Mouse (Mus musculus) adipocyte (in vitro differentiated cells): ENCODE measurements at regions not wholly inside any gene's neighbourhood (a gene's known extent, or its start where the extent isn't known, plus 50 kb on each side); places are given as distances from the start of the nearest gene placed in this dataset.
A peak's percentile ranks its signal among the peaks of the same experiment; 100 is the strongest.

Experiments
- DNase-seq: peaks from one replicate; pipeline ENCODE4 v3.0.0-alpha.2; 2016; ENCODE audit warnings: low spot score

DNA sequence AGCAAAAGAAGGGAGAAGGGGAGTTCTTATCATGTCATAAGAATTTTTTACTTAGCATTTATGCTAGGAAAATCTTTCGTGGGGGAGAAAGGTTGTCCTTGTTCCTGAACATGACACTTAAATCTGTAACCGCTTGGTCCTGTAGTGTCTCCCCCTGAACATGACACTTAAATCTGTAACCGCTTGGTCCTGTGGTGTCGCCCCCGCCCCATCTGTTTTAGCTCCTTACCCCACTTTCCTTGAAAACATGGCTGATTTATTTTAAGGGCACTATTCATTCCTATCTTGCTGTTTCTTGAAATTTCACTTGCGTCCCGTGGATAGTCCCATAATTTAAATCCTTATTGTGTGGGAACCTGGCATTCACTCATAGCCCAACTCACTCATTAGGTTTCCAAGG lies 82.2 kb downstream of the Rap2a start:
- DNase-seq: no peak

DNA sequence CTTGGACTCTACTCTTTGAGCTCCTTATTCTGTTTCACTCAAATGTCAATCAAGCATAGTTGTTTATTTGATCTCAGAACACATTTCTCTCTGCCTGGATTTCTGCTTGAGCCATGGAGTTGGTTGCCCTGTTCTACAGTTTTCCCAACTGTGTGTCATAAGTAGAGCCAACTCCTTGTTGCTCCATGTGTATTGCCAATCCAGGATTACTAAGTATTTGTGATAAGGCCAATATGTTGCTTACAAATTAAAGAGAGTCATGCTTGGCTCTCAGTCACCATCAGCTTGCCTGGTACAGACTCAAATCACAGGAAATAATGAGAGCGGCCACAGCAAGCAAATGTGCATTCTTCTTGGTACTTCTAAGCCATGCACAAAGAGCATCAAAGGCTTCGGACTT lies 82.7 kb downstream of the Rap2a start:
- peak; percentile 4 for DNase-seq

DNA sequence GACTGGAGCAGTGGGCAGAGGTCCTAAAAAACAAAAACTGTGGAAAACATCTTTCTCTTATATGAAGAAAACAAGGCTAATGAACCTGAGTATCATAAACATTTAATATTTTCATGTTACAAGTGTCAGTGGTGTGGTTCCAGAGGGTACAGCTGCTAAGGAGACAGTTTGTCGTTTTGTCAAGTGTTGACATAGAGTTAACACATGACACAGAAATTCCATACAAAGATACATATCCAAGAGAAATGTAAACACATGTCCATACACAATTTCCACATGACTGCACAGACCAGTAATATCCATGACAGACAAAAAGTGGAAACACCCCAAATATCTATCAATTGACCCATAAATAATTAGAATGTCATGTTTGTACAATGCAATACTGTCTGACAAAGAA lies 88.7 kb downstream of the Rap2a start:
- DNase-seq: no peak

DNA sequence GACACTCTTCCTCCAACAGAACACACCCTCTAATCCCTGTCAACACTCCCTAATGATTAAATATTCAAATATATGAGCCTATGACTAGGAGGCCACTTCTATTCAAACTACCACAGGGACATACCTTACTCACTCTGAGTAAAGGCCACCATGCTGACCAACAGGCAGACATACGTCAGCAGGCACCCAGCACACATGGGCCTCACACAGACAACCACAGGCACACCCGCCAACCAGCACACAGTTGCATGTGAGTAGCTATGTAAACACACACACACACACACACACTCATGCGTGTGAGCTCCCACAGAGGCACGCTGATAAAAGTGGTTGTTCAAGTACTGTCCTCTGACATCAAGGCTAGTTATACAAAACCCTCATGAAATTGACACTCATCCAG lies 89.8 kb downstream of the Rap2a start:
- no peak for DNase-seq

DNA sequence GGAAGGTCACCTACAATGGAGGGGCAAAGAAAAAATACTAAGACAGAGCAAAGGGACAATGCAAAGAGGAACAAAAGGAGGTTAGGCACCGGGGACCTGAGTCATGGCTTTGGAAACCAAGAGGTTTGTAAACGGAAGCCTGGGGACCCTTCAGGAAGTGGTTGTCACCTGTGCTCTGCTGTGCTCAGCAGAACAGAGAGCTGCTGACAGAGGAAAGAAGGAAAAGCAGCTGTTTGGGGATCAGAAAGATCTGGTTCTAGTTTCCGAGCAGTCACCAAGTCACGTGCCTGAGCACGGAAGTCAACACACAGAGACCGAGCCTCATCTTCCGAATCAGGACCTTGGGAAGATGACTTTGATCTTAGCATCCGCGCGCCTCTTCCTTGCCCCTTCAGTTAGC lies 94.0 kb downstream of the Rap2a start:
- DNase-seq: no peak

DNA sequence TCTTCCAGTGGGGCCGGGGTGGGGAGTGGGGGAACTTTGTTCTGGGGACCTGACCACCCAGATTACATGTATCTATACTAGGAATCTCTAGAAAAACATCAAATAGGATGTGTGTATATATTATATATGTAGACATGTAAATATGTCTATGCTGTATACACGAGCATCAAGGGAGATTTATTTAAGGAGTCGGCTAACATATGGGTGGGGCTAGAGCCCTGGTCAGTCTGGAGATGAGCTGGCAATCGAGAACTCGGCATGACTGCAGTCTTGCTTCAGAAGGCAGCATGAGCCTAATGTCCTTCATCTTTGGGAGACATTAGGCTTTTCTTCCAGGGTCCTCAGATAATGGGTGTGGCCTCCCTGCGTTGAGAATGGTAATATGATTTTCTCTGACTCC lies 97.0 kb downstream of the Rap2a start:
- DNase-seq: no peak

DNA sequence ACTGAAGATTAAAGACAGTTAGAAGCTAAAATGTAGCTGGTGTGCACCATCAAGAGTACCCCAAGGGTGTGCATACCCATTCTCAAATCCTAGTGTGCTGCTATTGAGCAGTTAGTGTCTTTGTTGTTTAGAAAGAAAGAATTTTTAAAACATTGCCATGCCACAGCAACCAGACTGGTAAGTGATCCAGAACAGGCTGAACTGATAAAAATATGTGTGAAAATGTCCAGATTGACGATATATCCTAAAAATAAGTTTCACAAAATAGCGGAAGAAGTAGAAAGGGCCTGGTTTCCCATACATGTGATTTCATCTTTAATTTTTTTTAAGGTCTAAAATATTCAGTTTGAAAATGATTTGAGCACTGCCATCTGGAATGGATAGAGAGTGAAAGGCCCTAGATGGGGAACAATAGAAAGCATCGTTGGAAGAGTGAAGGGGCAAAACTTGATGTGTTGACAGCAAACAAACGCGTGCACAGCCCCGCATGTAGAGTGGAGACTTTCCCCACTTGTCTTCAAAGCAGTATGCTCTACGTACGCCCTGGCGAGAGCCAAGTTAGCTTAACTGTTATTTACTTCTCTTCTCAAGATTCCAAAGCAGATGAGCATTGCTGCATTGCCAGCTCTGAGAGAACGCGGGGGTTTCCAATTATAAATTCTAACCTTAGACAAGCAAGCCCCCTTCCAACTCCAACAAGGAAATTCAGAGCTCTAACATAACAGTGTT lies 100.3 kb downstream of the Rap2a start:
- no peak for DNase-seq

DNA sequence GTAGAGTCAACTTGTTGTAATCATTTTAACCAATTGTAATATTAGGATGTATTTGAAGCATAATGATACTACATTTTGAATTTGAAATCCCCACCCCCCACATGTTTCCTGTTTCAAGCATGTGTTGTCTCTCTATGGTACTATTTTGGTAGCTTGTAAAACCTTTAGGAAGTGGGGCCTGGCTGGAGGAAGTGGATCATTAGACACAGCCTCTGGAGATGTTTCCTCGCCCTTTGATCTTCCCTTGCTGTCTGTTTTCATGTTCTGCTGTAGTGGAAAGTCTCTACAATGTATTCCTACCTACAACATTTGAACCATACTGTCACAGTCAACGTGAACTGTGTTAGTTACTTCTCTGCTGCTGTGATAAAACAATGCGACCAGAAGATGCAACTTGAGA lies 105.6 kb downstream of the Rap2a start:
- no peak for DNase-seq

DNA sequence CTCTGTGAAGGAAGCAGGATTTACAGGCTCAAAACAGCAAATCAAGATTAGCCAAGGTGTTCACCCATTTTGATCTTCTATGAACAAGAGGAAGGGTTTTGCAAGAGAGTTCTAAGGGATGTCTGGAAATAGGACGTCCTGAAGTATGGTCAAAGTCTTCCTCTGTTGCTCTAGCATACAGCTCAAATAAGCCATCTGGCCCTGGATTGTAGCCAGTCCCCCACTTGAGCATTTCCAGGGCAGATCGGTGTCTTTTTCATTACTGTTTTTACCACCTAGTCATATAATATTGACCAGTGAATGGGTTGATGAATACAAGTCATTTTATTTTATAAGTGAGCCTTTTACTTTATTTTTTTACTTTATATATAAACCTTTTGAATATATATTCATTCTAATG lies 113.9 kb downstream of the Rap2a start:
- DNase-seq: no peak

DNA sequence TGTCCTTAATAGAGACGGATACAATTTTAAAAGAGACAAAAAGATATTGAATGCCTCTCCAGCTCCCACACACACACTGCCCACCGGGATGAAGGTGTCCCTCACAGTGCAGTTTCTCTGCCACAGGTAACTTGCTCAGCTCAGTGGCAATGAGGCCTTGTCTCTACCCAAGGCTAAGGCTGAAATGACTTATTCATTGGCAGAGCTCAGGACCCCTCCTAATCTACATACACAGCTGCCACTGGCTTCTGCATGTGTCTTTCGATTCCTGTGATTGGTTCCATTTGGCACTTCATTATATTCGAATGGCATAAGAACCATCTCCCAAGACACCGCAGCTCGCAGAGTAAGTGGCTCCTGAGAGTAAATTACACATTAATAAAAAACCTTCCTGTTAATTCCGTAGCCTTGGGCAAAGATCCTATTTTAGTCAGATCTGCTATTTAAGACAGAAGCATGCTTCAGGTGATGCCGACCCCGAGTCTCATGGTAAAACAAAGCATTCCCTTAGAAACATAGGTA lies 122.2 kb downstream of the Rap2a start:
- DNase-seq: no peak

DNA sequence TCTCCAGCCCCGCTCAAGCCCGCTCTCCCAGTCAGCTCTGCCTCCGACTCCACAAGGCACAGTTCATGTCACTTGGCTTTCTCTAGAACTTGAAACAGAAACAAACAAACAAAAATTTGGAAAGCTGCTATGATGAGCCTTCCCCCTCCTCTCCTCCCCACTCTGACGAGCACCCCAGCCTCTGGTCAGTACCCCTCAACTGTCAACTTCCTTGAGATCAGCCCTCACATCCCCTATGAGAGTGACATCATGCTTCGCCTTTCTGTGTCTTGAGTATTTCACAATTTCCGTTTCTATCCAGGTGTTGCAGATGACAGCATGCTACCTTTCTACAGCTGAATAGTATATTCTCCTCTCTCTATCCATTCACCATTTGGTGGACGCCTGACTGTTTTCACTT lies 123.3 kb downstream of the Rap2a start:
- DNase-seq: no peak

DNA sequence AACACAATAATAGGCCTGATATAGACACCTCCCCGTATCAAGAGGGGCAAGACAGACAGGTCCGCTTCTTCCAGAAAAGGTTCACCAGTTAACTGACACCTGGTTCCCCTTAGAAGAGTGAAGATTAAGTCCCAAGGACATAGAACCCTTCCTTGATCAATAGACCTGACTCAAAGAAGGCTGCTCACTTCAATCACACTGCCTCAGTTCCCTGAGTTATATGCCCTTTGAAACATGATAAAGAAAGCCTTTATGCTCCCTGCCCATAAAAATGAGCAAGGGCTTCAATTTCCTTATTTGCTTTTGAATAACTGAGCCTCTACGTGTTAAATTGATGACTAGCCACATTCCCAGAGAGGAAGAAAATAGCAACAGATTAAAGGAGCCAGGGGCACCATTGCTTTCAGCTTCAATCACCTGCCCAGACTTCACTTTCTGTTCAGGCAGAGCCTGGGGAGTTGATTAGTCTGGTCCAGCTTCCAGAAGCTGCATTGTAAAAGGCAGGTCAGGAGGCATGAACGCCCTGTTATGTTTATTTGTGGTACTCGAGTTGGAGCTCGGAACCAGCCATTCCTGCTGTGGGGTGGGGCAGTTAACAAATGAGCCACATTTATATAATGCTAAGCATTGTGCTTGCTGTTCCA lies 125.7 kb downstream of the Rap2a start:
- DNase-seq: no peak

DNA sequence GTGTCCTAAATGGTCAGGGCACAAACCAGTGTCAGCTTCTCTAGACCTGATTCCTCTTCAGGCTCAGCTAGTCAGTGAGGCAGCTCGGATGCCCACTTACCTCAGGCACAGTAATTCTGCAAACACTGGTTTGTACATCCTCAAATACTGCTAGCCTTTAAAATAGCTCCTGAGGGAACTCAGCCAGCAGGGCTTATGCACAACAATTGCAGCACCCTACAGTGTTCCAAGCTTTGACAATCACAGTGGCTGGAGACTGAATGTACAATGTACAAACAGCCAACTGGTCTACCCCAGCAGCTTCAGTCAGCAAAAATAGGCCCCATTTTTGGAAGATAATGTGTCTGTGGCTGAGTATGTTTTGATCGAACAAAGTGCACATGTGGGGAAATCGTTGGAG lies 129.6 kb downstream of the Rap2a start:
- no peak for DNase-seq

DNA sequence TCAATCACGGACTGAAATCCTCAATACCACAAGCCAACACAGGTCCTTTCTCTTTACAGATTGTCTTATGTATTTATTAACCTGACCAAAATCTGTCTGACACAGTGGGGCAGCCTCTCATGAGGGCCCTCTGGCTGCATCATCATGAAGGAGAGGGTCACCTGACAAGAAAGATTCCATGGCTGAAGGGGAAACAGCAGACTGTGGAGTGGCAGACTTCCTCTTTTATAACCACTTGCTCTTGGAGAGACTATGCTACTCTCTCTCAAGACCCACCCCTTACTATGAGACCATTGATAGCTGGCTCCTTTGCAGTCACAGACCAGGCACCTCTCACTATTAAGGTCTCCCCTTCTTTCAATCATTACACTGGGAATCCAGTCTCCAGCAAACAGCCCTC lies 133.1 kb downstream of the Rap2a start:
- no peak for DNase-seq

DNA sequence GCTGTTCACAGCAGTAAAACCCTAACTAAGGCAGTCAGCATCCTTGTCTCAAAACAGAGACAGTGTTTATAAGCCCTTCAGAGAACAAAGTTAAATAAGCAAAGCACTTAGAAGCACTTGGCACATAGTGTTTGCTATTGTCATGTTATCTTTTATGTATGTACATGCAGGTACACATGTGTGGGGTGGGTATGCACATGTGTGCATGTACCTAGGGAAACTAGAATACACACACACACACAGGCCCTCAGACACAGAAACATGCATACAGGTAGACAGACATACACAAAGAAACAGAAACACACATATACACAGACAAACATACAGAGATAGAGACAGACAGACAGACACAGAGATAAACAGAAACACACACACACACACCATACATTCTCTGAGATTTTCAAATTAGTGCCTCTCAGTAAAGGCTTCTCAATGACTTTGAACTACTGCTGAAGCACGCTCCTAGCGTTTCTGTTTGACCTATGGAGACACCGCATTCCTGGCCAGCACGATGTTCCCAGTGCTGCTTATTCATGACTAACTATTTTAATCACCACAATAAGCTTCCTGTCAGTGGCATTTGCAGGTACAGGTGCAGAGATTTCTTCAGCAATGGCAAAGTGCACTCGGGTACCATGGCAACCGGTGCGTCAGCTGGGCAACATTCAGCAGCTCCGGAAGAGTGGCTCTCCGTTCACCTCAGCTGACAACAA lies 148.1 kb downstream of the Rap2a start:
- DNase-seq: no peak

DNA sequence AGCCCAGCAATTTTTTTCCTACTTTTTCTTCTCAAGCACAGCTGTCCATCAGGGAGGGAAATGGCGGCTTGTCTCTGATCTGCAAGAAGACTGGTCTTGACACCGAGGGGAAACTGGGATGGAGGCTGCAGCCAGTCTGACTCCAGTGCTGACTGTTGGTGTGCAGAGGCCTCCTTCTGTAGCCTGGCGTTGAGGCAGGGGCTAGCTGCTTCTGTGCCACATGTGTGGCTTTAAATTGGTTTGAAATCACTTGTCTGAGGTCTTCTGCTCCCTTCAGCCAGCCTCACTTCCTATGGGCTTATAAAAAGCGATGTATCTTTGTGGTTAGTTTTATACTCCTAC lies 148.7 kb downstream of the Rap2a start:
- DNase-seq: no peak

DNA sequence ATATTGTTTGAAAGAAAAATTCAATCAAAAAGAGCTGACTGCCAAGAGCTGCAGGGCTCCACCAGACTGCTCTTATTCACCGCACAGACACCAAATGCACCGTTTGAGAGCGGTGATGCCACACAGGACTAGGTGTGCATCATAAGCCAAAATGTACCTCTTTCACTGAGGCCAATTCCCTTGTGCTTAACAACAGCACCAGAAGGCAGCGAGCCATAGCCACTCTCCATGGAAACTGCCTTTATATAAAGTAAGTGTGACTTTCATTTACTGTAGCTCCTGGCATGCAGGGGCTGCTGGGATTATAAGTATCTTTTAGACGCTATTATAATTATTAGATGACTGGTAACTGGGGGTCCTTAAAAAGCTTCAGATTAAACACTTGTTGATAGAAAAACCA lies 154.5 kb downstream of the Rap2a start:
- no peak for DNase-seq

DNA sequence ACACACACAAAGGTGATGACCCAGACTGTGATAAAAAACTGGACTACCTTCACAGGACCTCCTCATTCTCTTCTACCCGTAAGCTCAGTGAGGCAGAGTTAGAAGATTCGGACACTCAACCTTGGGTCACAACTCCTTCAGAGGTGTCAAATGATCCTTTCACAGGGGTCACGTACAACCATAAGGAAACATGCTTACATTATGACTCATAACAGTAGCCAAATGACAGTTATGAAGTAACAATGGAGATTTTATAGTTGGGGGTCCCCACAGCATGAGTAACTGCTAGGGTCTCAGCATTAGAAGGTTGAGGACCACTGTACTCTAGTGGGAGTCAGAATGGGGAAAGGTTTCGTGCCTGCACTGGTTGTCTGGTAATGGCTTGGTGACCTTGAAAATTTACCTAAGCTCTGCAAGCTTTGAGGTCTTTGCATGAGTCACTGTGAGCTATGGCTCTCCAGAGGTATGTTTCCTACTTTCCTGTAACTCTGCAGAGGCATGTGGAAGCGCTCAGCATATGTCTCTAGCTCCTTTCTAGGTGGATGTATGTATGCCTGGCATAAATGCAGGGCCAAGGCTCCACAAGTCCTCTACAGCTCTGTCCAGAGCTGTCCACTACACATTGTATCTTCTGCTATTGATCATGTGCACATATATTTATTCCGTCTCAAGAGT lies 158.6 kb downstream of the Rap2a start:
- DNase-seq: no peak

DNA sequence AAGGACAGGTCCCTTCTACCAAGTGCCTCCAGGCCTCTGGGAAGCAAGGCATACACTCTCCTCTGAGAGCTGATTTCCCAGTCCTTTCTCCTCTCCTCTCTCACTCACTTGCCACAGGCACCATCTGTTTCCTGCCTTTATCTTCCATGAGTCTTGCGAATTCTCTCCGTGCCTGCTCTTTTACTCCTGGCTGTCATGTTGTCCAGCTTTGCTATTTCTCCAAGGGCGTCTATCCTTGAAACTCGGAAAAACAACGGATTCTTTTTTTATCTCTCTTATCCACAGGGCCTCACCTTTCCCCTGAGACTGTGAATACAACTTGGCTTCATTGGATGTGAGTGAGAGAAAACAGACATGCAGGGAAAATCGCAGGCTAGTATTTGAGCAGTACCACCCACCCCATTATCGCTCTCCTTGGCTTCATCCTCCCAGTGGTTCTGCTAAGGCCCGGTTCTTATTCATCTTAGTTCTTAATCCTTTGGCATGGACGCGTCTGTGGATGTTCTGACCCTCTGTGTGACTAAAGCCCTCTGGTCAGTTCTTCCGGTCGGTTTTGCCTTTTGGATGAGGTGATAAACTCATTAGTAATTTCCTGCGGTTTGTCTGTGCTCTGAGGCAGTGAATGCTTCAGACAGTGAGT lies 159.4 kb downstream of the Rap2a start:
- DNase-seq: no peak

DNA sequence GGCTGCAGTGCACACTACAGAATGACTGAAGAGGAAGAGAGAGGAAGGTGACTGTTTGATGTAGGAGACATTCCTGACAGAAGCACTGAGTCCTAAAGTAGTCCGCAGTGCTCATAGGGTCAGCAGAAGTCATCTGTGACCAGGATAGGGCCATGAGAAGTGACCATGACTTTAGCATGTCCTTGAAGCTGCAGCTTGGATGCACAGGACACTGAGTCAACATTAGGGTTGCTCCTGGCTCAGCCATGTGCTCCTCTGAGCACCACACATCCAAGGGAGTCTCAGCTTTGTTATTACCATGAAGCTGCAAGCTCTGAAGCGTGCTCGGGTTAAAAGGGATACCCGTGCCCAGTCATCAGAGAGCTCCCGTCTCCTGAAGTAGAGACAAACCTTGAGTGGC lies 164.3 kb downstream of the Rap2a start:
- no peak for DNase-seq

DNA sequence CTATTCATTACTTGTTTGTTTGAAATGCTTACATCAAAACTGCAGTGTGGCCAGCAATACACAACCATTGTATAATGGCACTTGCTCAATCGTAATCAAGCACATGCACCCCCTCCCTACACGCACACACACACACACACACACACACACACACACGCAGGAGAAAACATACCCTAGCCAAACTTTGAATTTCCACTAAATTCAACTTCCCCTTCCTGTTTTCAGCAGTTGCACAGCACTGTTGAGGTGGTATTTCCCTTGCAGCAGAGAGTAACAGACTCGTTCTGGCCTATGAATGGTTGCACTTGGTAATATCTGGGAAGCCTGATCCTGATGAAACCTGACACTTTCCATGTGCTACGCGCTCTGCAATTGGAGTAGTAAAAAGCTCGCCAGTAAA lies 173.8 kb downstream of the Rap2a start:
- no peak for DNase-seq

DNA sequence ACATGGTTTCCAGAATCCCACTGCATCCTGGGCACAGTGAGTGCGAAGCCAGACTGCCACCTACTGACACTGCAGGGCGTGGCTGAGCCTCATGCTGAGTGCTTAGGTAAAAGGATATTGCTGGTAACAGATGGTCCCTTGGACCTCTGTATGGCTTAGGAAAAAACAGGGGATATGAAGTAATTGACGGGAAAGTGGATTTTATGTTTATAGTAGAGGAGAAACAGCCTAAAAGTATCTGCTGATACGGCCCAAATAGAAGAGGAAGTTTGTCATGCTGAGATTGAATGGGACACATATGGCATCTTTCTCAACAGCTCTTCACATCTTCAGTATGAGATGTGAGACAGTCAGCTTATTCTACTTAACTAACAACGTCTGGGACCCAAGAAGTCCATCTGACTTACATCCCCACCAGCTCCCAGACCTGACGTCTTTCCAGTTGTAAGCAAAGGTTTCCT lies 182.1 kb downstream of the Rap2a start:
- DNase-seq: peak; percentile 11
